Mouse (Mus musculus) erythroblast, embryonic 14.5 days (primary cell): Measurements from ENCODE around the gene Rab15. TPM values are rescaled to one million over a fixed set of nuclear protein-coding genes. Genes with fewer than 3 reads are reported as not detected.

ENCODE experiments used
- H3K27me3 ChIP-seq: 2 replicates; pipeline ENCODE4 v1.6.1; 2012; ENCODE audit warnings: inconsistent platforms; ENCODE audit not compliant: control insufficient read depth
- H3K36me3 ChIP-seq: 2 replicates; pipeline ENCODE4 v1.6.1; 2012; ENCODE audit warnings: mild to moderate bottlenecking, inconsistent platforms; ENCODE audit not compliant: control insufficient read depth
- H3K4me1 ChIP-seq: 2 replicates; pipeline ENCODE4 v1.6.1; 2012; ENCODE audit warnings: inconsistent platforms; ENCODE audit not compliant: control insufficient read depth
- H3K4me3 ChIP-seq: replicated peaks from 2 replicates; pipeline ENCODE3; 2012; ENCODE audit warnings: moderate library complexity, mild to moderate bottlenecking, inconsistent platforms
- H3K9me3 ChIP-seq: 2 replicates; pipeline ENCODE4 v1.6.1; 2012; ENCODE audit warnings: low read length, inconsistent platforms, mixed read lengths; ENCODE audit not compliant: control insufficient read depth
- GATA1 ChIP-seq: IDR thresholded peaks from 2 replicates; pipeline ENCODE4 v1.6.1; 2012; ENCODE audit warnings: low read length, inconsistent platforms, mixed read lengths
- TAL1 ChIP-seq: IDR thresholded peaks from 3 replicates; pipeline ENCODE4 v1.6.1; 2012; ENCODE audit warnings: low read length, inconsistent platforms, mixed read lengths
- polyA plus RNA-seq: library from polyadenylated mRNA; stranded (reverse); fragments of >175 nt; gene quantifications from 2 replicates; pipeline ENCODE4 v1.2.3, GENCODE M21; 2012

Rab15 gene
- polyA plus RNA-seq, 1 experiment: not detected

- H3K4me1 ChIP-seq: peaks cover 3% of the 10 kb centered on the region; the same call in 1 of the 2 replicates
Measured at GRCm38 (mm10) chr12:76774652-76775051, 48.1 kb downstream of the Rab15 start.

GRCm38 (mm10) chr12:76771540-76771939 is 51.2 kb downstream of the Rab15 start:
- Histone ChIP-seq H3K27me3 (no peaks in the 10 kb centered on the region), H3K4me3 (no peak overlapping the region), H3K36me3 (peaks cover 22% of the 10 kb centered on the region), H3K4me1 (peaks cover 11% of the 10 kb centered on the region), H3K9me3 (no peaks in the 10 kb centered on the region)
- TF ChIP-seq TAL1: no peak
- no peak for TF ChIP-seq GATA1

More at GRCm38 (mm10) chr12:76774652-76775051, 48.1 kb downstream of the Rab15 start:
- TF ChIP-seq TAL1 (no peak), GATA1 (no peak)
- H3K4me3 ChIP-seq: no peak overlapping the region
- no peaks in the 10 kb centered on the region for H3K9me3 ChIP-seq
- peaks cover 39% of the 10 kb centered on the region for H3K36me3 ChIP-seq
- no peaks in the 10 kb centered on the region for H3K27me3 ChIP-seq

- H3K4me1 ChIP-seq: peaks cover 17% of the 10 kb centered on the region
Measured at GRCm38 (mm10) chr12:76770841-76771500, 51.7 kb downstream of the Rab15 start.

GRCm38 (mm10) chr12:76765901-76766630 is 56.6 kb downstream of the Rab15 start:
- peak overlapping the region; percentile 89 for H3K4me3 ChIP-seq
- H3K36me3 ChIP-seq: peaks cover 2% of the 10 kb centered on the region; the same call in 1 of the 2 replicates
- no peaks in the 10 kb centered on the region; the same call in 1 of the 2 replicates for H3K9me3 ChIP-seq
- peaks cover 5% of the 10 kb centered on the region for H3K27me3 ChIP-seq
- no peak for TF ChIP-seq GATA1
- H3K4me1 ChIP-seq: peaks cover 33% of the 10 kb centered on the region

More at GRCm38 (mm10) chr12:76770841-76771500, 51.7 kb downstream of the Rab15 start:
- TF ChIP-seq TAL1 (no peak), GATA1 (no peak)
- peaks cover 19% of the 10 kb centered on the region for H3K36me3 ChIP-seq
- no peaks in the 10 kb centered on the region for H3K9me3 ChIP-seq
- no peaks in the 10 kb centered on the region for H3K27me3 ChIP-seq
- no peak overlapping the region for H3K4me3 ChIP-seq

GRCm38 (mm10) chr12:76765354-76765851 is 57.3 kb downstream of the Rab15 start, which contains the start of the genes Churc1 and Fntb:
Gene Churc1 (plus strand): TSS chr12:76765538.
Gene Fntb (plus strand): TSS chr12:76765589.
- no peak for TF ChIP-seq TAL1
- no peak for TF ChIP-seq GATA1
- Histone ChIP-seq H3K9me3 (no peaks in the 10 kb centered on the region; the same call in 1 of the 2 replicates), H3K27me3 (peaks cover 5% of the 10 kb centered on the region), H3K4me3 (peak within 1 kb of the TSS; percentile 89), H3K36me3 (peaks cover 2% of the 10 kb centered on the region; the same call in 1 of the 2 replicates), H3K4me1 (peaks cover 33% of the 10 kb centered on the region)

GRCm38 (mm10) chr12:76752652-76753318 is 69.9 kb downstream of the Rab15 start:
- peaks cover 4% of the 10 kb centered on the region for H3K4me1 ChIP-seq
- no peak overlapping the region for H3K4me3 ChIP-seq
- peaks cover 8% of the 10 kb centered on the region; the same call in 1 of the 2 replicates for H3K9me3 ChIP-seq
- peaks cover 18% of the 10 kb centered on the region for H3K27me3 ChIP-seq
- TF ChIP-seq GATA1 (no peak), TAL1 (no peak)
- no peaks in the 10 kb centered on the region for H3K36me3 ChIP-seq

- no peak overlapping the region for H3K4me3 ChIP-seq
- H3K27me3 ChIP-seq: peaks cover 18% of the 10 kb centered on the region
- H3K36me3 ChIP-seq: no peaks in the 10 kb centered on the region
- TF ChIP-seq GATA1 (no peak), TAL1 (no peak)
- H3K9me3 ChIP-seq: peaks cover 8% of the 10 kb centered on the region; the same call in 1 of the 2 replicates
- peaks cover 4% of the 10 kb centered on the region for H3K4me1 ChIP-seq
Measured at GRCm38 (mm10) chr12:76750866-76751459, 71.7 kb downstream of the Rab15 start.

Other genes with a start within 250 kb of the Rab15 start
- gene Sptb, start 112.4 kb downstream of the Rab15 start, polyA plus RNA-seq: 192 and 204 TPM in 2 replicates
- 0.53 and 0.94 TPM in 2 replicates for gene Churc1, start 57.4 kb downstream of the Rab15 start, polyA plus RNA-seq
- gene Fntb, start 57.3 kb downstream of the Rab15 start, polyA plus RNA-seq: 6.1 and 7.3 TPM in 2 replicates
- gene Gpx2, start 27.4 kb downstream of the Rab15 start, polyA plus RNA-seq: not detected in 2 replicates
- gene Max, start 139.3 kb upstream of the Rab15 start, polyA plus RNA-seq: 8.8 and 10.4 TPM in 2 replicates